Mouse (Mus musculus): ENCODE measurements at regions not wholly inside any gene's neighbourhood (a gene's known extent, or its start where the extent isn't known, plus 50 kb on each side); places are given as distances from the start of the nearest gene placed in this dataset.

DNA sequence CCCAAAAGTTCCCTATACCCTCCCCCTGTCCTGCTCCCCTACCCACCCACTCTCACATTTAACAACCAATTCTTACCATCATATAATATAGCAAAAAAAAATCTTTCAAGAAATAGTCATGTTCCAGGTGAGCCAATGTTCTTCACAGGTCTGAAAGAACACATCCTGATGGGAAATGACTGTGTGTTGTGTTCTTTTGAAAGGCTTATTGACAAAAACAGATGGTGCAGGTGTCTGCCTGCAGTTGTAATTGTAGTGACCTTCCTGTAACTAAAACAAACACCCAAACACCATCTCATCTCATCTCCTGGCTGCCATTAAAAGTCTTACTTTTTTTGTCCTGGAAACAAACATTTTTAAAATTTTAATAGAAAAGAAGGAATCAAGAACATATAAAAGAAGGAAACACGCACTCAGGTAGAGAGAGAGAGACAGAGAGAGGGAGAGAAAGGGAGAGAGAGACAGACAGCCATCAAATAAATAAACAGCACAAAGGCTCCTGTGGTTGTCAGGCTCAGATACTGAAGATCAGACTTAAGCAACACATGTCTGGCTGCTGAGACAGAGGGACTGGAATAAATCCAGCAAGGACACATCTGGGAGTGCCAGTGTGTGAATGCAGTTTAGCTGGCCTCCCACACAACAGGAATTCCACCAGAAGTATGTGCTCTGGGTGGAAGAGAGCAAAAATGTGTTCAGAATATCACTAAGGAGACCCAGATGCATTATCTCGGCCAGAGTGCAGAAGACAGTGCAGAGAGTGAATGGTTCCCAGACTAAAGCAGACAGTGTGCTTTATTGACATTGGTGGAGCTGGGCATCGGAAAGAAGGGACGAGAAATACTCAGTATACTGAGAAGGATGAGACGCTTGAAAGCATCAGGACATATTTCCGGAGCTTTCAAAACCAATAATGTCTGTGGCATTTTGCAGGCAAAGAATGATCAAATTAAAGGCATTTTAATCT, 513.5 kb upstream of the Klf6 start:
- TF ChIP-seq CTCF (IDR thresholded peaks at IDR 0.05 in 2 of 3, conservative IDR thresholded peaks at IDR 0.05 in 1 of 3; ENCODE audit: control insufficient read depth in 1 of 3, insufficient read depth in 1 of 3, low read depth in 2 of 3, low read length in 3 of 3, poor library complexity in 1 of 3, severe bottlenecking in 1 of 3) (no peak), GATA1 (IDR thresholded peaks at IDR 0.05; ENCODE audit: low read depth, low read length) (no peak), EP300 (IDR thresholded peaks at IDR 0.05; ENCODE audit: low read depth in 1 of 2, low read length in 2 of 2) (no peak), POLR2A (IDR thresholded peaks at IDR 0.05; ENCODE audit: control insufficient read depth in 1 of 2, insufficient read depth in 1 of 2, low read depth in 1 of 2, low read length in 2 of 2, poor library complexity in 1 of 2) (no peak), RAD21 (IDR thresholded peaks at IDR 0.05; ENCODE audit: low read depth, low read length) (no peak), TCF12 (IDR thresholded peaks at IDR 0.05; ENCODE audit: low read depth, low read length) (no peak), MYC (IDR thresholded peaks at IDR 0.05; ENCODE audit: low read depth, low read length) (no peak), JUND (IDR thresholded peaks at IDR 0.05; ENCODE audit: low read depth, low read length) (no peak)

Data from MEL (cell line).